8 mouse cellular contexts compared by ENCODE assay signal in genomic region chr7:130671301-130671700, GRCm38 (mm10).
DNase-seq lines count a peak whose midpoint lies in the region; ATAC-seq and TF ChIP-seq lines count a peak whose summit lies in the region.

No protein-coding gene starts in this region.

- no peak overlapping the region for H3K4me2 ChIP-seq in neural tube, embryonic 13.5 days
- no peak overlapping the region for H3K4me2 ChIP-seq in neural tube, embryonic 15.5 days
- no peak overlapping the region for H3K4me2 ChIP-seq in embryonic facial prominence, embryonic 14.5 days (ENCODE audit: low read depth, low read length)
- no peak overlapping the region for H3K4me2 ChIP-seq in stomach, postnatal 0 days (replicated peaks; ENCODE audit: low read depth)
- no peak overlapping the region for H3K4me2 ChIP-seq in forebrain, embryonic 14.5 days (ENCODE audit: low read length)

- WGBS in neural tube, embryonic 13.5 days, result 53% methylated on average over 6 of the region's 6 CpGs
- WGBS in neural tube, embryonic 15.5 days, result 40% methylated on average over 6 of the region's 6 CpGs
- 67% methylated on average over 6 of the region's 6 CpGs for WGBS in embryonic facial prominence, embryonic 14.5 days
- 35% methylated on average over 6 of the region's 6 CpGs for WGBS in stomach, postnatal 0 days
- WGBS in forebrain, embryonic 14.5 days, result 63% methylated on average over 6 of the region's 6 CpGs

- H3K27ac ChIP-seq in neural tube, embryonic 13.5 days (replicated peaks), result peak overlapping the region; percentile 92
- no peak overlapping the region for H3K27ac ChIP-seq in neural tube, embryonic 15.5 days (replicated peaks)
- 0 out of 2 replicates have a peak overlapping the region, but pooled peaks have one; percentile 71 for H3K27ac ChIP-seq in embryonic facial prominence, embryonic 14.5 days (replicated peaks; ENCODE audit: low read depth, low read length)
- peak overlapping the region; percentile 86 for H3K27ac ChIP-seq in stomach, postnatal 0 days (replicated peaks)
- no peak overlapping the region for H3K27ac ChIP-seq in forebrain, embryonic 14.5 days (ENCODE audit: low read depth, low read length)

- H3K9me3 ChIP-seq in neural tube, embryonic 13.5 days, result no peaks in the 10 kb centered on the region
- H3K9me3 ChIP-seq in neural tube, embryonic 15.5 days (replicated peaks), result no peaks in the 10 kb centered on the region
- no peaks in the 10 kb centered on the region; the same call in 1 of the 2 replicates for H3K9me3 ChIP-seq in embryonic facial prominence, embryonic 14.5 days (ENCODE audit: control insufficient read depth, low read length)
- H3K9me3 ChIP-seq in stomach, postnatal 0 days (ENCODE audit: control insufficient read depth, low read length), result no peaks in the 10 kb centered on the region
- H3K9me3 ChIP-seq in forebrain, embryonic 14.5 days (replicated peaks; ENCODE audit: control insufficient read depth, low read length), result no peaks in the 10 kb centered on the region

- no peak overlapping the region for H3K4me3 ChIP-seq in neural tube, embryonic 13.5 days
- H3K4me3 ChIP-seq in neural tube, embryonic 15.5 days (replicated peaks), result no peak overlapping the region
- H3K4me3 ChIP-seq in embryonic facial prominence, embryonic 14.5 days (ENCODE audit: low read depth, low read length), result no peak overlapping the region
- H3K4me3 ChIP-seq in stomach, postnatal 0 days (ENCODE audit: low read depth, low read length), result no peak overlapping the region
- no peak overlapping the region for H3K4me3 ChIP-seq in forebrain, embryonic 14.5 days (ENCODE audit: low read depth, low read length)

- no peaks in the 10 kb centered on the region for H3K27me3 ChIP-seq in neural tube, embryonic 13.5 days
- no peaks in the 10 kb centered on the region for H3K27me3 ChIP-seq in neural tube, embryonic 15.5 days (replicated peaks)
- H3K27me3 ChIP-seq in embryonic facial prominence, embryonic 14.5 days (replicated peaks; ENCODE audit: control insufficient read depth, insufficient read depth, low read length), result no peaks in the 10 kb centered on the region
- no peaks in the 10 kb centered on the region for H3K27me3 ChIP-seq in stomach, postnatal 0 days (ENCODE audit: control insufficient read depth, insufficient read depth, low read length)
- H3K27me3 ChIP-seq in forebrain, embryonic 14.5 days (replicated peaks; ENCODE audit: control insufficient read depth, insufficient read depth, low read length), result no peaks in the 10 kb centered on the region

- ATAC-seq in neural tube, embryonic 13.5 days (ENCODE audit: low read depth), result no peak
- ATAC-seq in neural tube, embryonic 15.5 days (ENCODE audit: low FRiP score), result no peak
- ATAC-seq in embryonic facial prominence, embryonic 14.5 days (ENCODE audit: low read depth), result no peak
- ATAC-seq in stomach, postnatal 0 days (ENCODE audit: low FRiP score, low TSS enrichment), result peak; percentile 84
- no peak for ATAC-seq in forebrain, embryonic 14.5 days
- no peak for ATAC-seq in erythroid progenitor cell, adult 5-6 weeks (replicated peaks; ENCODE audit: low FRiP score, poor library complexity, severe bottlenecking)

- no peak overlapping the region for H3K9ac ChIP-seq in neural tube, embryonic 13.5 days
- no peak overlapping the region for H3K9ac ChIP-seq in neural tube, embryonic 15.5 days (replicated peaks)
- H3K9ac ChIP-seq in embryonic facial prominence, embryonic 14.5 days (ENCODE audit: low read depth, low read length), result no peak overlapping the region; the same call in 1 of the 2 replicates
- no peak overlapping the region for H3K9ac ChIP-seq in stomach, postnatal 0 days (ENCODE audit: low read length)
- no peak overlapping the region for H3K9ac ChIP-seq in forebrain, embryonic 14.5 days (ENCODE audit: low read length)

- H3K4me1 ChIP-seq in neural tube, embryonic 13.5 days (replicated peaks), result peaks cover 65% of the 10 kb centered on the region
- peaks cover 31% of the 10 kb centered on the region for H3K4me1 ChIP-seq in neural tube, embryonic 15.5 days
- H3K4me1 ChIP-seq in embryonic facial prominence, embryonic 14.5 days (ENCODE audit: control insufficient read depth, insufficient read depth, low read length), result peaks cover 35% of the 10 kb centered on the region
- peaks cover 11% of the 10 kb centered on the region for H3K4me1 ChIP-seq in stomach, postnatal 0 days (replicated peaks; ENCODE audit: control insufficient read depth, insufficient read depth)
- peaks cover 18% of the 10 kb centered on the region for H3K4me1 ChIP-seq in forebrain, embryonic 14.5 days (ENCODE audit: control insufficient read depth, insufficient read depth, low read length)

- peak; percentile 64 for DNase-seq in embryonic facial prominence, embryonic 14.5 days (ENCODE audit: low spot score)
- DNase-seq in heart, postnatal 36 days, result peak; percentile 73 to 79
- DNase-seq in stomach, postnatal 0 days (ENCODE audit: low spot score), result peak; percentile 59
- no peak for DNase-seq in yolk sac, embryonic 10.5 days (ENCODE audit: low spot score)
- DNase-seq in forebrain, embryonic 14.5 days (ENCODE audit: low spot score), result no peak

- intact Hi-C loops in heart, postnatal 36 days (cut with DNase I), result loop anchor here (2.0 to 5.0 kb wide), 3 partner anchors 14 to 64 kb away; no protein-coding TSS in a partner anchor

- no peak for TF ChIP-seq EP300 in stomach, postnatal 0 days (optimal IDR thresholded peaks at IDR 0.05)

- no peak for TF ChIP-seq CTCF in stomach, postnatal 0 days (IDR thresholded peaks at IDR 0.05; ENCODE audit: low read depth)

- no peaks in the 10 kb centered on the region for H3K36me3 ChIP-seq in neural tube, embryonic 13.5 days
- no peaks in the 10 kb centered on the region for H3K36me3 ChIP-seq in neural tube, embryonic 15.5 days
- peaks cover 4% of the 10 kb centered on the region; the same call in 1 of the 2 replicates for H3K36me3 ChIP-seq in embryonic facial prominence, embryonic 14.5 days (ENCODE audit: control insufficient read depth, insufficient read depth, low read length)
- H3K36me3 ChIP-seq in stomach, postnatal 0 days (ENCODE audit: control insufficient read depth, insufficient read depth, low read length), result no peaks in the 10 kb centered on the region
- no peaks in the 10 kb centered on the region for H3K36me3 ChIP-seq in forebrain, embryonic 14.5 days (ENCODE audit: control insufficient read depth, insufficient read depth, low read length)

Comparison
In these comparisons a context has a peak if more than half of its experiments do, and no peak if none do; other contexts are left out.
1. H3K27ac ChIP-seq: peak in neural tube, embryonic 13.5 days (single experiment), embryonic facial prominence, embryonic 14.5 days (single experiment) and stomach, postnatal 0 days (single experiment); none in neural tube, embryonic 15.5 days (single experiment) and forebrain, embryonic 14.5 days (single experiment).
2. DNase-seq: peak in embryonic facial prominence, embryonic 14.5 days (single experiment), heart, postnatal 36 days (2 of 2) and stomach, postnatal 0 days (single experiment); none in yolk sac, embryonic 10.5 days (single experiment) and forebrain, embryonic 14.5 days (single experiment).